Mouse (Mus musculus) forebrain, postnatal 0 days (tissue): ENCODE measurements around the gene Olfr613. TPM values are rescaled to one million over a fixed set of nuclear protein-coding genes. Genes with fewer than 3 reads are reported as not detected.

Experiments
- ATAC-seq: fragments of 200-750 bp; cut with Nextera tagmentation; 2 replicates; pipeline ENCODE4 v1.8.0; 2017; ENCODE audit warnings: mild to moderate bottlenecking, moderate library complexity
- DNase-seq: peaks from one replicate; pipeline ENCODE4 v3.0.0-alpha.2; 2015
- H3K27ac ChIP-seq: fragments of 300-500 bp; sonication (generic); 2 replicates; pipeline ENCODE4 v1.5.1; 2014; ENCODE audit warnings: low read depth, mild to moderate bottlenecking, antibody characterized with exemption, low read length, moderate library complexity, mixed read lengths
- H3K27me3 ChIP-seq: fragments of 300-500 bp; sonication (generic); 2 replicates; pipeline ENCODE4 v1.6.1; 2014; ENCODE audit warnings: mild to moderate bottlenecking, low read length, mixed read lengths; ENCODE audit not compliant: insufficient read depth
- H3K36me3 ChIP-seq: fragments of 300-500 bp; sonication (generic); 2 replicates; pipeline ENCODE4 v1.6.1; 2014; ENCODE audit warnings: mild to moderate bottlenecking, moderate library complexity; ENCODE audit not compliant: insufficient read depth
- H3K4me1 ChIP-seq: fragments of 300-500 bp; sonication (generic); 2 replicates; pipeline ENCODE4 v1.6.1; 2014; ENCODE audit warnings: antibody characterized with exemption; ENCODE audit not compliant: insufficient read depth
- H3K4me2 ChIP-seq: fragments of 300-500 bp; sonication (generic); 2 replicates; pipeline ENCODE4 v1.6.1; 2014; ENCODE audit warnings: low read depth, mild to moderate bottlenecking, moderate library complexity
- H3K4me3 ChIP-seq: fragments of 300-500 bp; sonication (generic); 2 replicates; pipeline ENCODE4 v1.5.1; 2014; ENCODE audit warnings: low read depth, low read length, mixed read lengths
- H3K9ac ChIP-seq: fragments of 300-500 bp; sonication (generic); 2 replicates; pipeline ENCODE4 v1.6.1; 2014; ENCODE audit warnings: mild to moderate bottlenecking
- H3K9me3 ChIP-seq: fragments of 300-500 bp; sonication (generic); 2 replicates; pipeline ENCODE4 v1.6.1; 2016; ENCODE audit warnings: low read length
- CTCF ChIP-seq: sonication (generic); IDR thresholded peaks from 2 replicates; pipeline ENCODE4 v1.5.1; 2016; ENCODE audit warnings: antibody characterized with exemption, control low read depth, low read depth
- WGBS: fragments of 180-500 bp; shearing (Covaris S2); extraction: QIAGEN DNeasy Blood & Tissue Kit; methylation state at CpG from one replicate; pipeline ENCODE4 v1.1.7; 2014; 5-methylcytosine and 5-hydroxymethylcytosine counted together
- microRNA-seq, 2 experiments: library from miRNA; unstranded; fragments of <30 nt; microRNA quantifications; one replicate each; pipeline ENCODE4; 2016
- polyA plus RNA-seq: library from polyadenylated mRNA; unstranded; fragments of >200 nt; fragmentation: Nextera tagmentation; extraction: Ambion mirVana; gene quantifications from 2 replicates; pipeline ENCODE4 v1.2.1, GENCODE M21; 2015
- total RNA-seq: library from RNA; depleted of rRNA; stranded (reverse); fragments of >200 nt; gene quantifications from 2 replicates; pipeline ENCODE4 v1.2.3, GENCODE M21; 2014; rRNA removed

Olfr613 gene
- total and polyA plus RNA-seq, 2 experiments from 2014 or later: not detected

DNA sequence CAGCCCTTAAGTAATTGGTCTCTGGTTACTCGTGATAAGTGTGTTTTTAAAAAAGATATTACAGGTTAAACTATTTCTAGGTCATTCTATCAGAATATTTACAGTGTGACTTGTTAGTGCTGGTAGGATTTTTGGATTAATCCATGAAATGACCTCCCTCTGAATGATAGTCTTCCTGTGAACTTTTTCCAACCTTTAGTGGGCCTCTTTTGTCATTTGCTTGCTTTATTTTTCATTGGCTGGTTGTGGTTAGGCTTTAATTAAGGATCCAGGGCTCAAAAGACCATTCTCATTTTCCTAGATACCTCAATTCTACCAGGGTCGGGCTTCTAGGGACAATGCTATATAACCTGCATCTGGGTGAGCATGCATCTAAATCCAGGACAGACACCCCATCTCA lies 41.9 kb downstream of the Olfr613 start, which contains the start of gene Olfr618:
TSS of gene Olfr618 (plus strand) at position 301 of the 400 bp plus-strand sequence.
- Histone ChIP-seq H3K36me3 (no peaks in the 10 kb centered on the region), H3K27me3 (no peaks in the 10 kb centered on the region), H3K27ac (no peak within 1 kb of the TSS), H3K4me3 (no peak within 1 kb of the TSS), H3K9ac (no peak within 1 kb of the TSS), H3K4me2 (no peak within 1 kb of the TSS), H3K4me1 (no peaks in the 10 kb centered on the region), H3K9me3 (no peaks in the 10 kb centered on the region)
- ATAC-seq: no peak
- WGBS: 48% methylated on average over 2 of the region's 2 CpGs
- no peak for TF ChIP-seq CTCF
- no peak for DNase-seq

DNA sequence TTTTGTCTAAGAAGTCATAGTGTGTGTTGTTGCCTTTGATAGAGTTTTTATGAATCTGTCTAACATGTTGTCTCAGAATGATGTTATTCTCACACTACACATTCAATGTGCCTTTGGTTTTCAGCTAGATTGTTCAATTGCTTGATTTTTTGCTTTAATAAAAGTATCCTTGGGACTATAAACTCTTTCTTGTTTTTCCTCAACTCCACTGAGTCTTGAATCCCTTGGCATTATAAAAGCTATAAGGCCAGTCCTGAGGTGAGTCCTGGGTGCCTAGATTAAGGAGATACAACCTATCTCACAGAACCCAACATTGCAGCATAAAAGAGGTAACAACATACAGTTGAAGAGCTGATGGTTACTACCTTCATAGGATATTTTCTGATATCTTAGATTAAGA lies 52.4 kb downstream of the Olfr613 start, which contains the start of gene Olfr619:
TSS of gene Olfr619 (plus strand) at position 301 of the 400 bp plus-strand sequence.
- Histone ChIP-seq H3K9ac (no peak within 1 kb of the TSS), H3K9me3 (no peaks in the 10 kb centered on the region), H3K4me3 (no peak within 1 kb of the TSS), H3K36me3 (no peaks in the 10 kb centered on the region), H3K27me3 (no peaks in the 10 kb centered on the region), H3K4me1 (no peaks in the 10 kb centered on the region), H3K27ac (no peak within 1 kb of the TSS), H3K4me2 (no peak within 1 kb of the TSS)
- ATAC-seq (no peak), DNase-seq (no peak)
- TF ChIP-seq CTCF: no peak

Small RNAs within 50 kb of the gene (microRNA-seq; reads per million reads assigned to microRNA genes)
- gene Gm26506: 0 reads per million in 2 experiments

Other genes with a start within 250 kb of the Olfr613 start
Only the 30 nearest of the 33 such genes appear.
- gene Olfr598, start 224.5 kb upstream of the Olfr613 start, total RNA-seq: not detected in 2 replicates
- not detected in 2 replicates for gene Olfr598, start 224.5 kb upstream of the Olfr613 start, polyA plus RNA-seq
- not detected in 2 replicates for gene Olfr599, start 212.2 kb upstream of the Olfr613 start, total RNA-seq
- gene Olfr599, start 212.2 kb upstream of the Olfr613 start, polyA plus RNA-seq: not detected in 2 replicates
- gene Olfr600, start 198.4 kb upstream of the Olfr613 start, total RNA-seq: not detected in 2 replicates
- not detected in 2 replicates for gene Olfr600, start 198.4 kb upstream of the Olfr613 start, polyA plus RNA-seq
- gene Olfr601, start 185.4 kb upstream of the Olfr613 start, total RNA-seq: not detected in 2 replicates
- gene Olfr601, start 185.4 kb upstream of the Olfr613 start, polyA plus RNA-seq: not detected in 2 replicates
- not detected in 2 replicates for gene Olfr603, start 161.9 kb upstream of the Olfr613 start, total RNA-seq
- gene Olfr603, start 161.9 kb upstream of the Olfr613 start, polyA plus RNA-seq: not detected in 2 replicates
- gene Usp17lc, start 133.0 kb upstream of the Olfr613 start, total RNA-seq: not detected in 2 replicates
- not detected in 2 replicates for gene Usp17lc, start 133.0 kb upstream of the Olfr613 start, polyA plus RNA-seq
- gene Olfr605, start 102.6 kb upstream of the Olfr613 start, total RNA-seq: not detected in 2 replicates
- not detected in 2 replicates for gene Olfr605, start 102.6 kb upstream of the Olfr613 start, polyA plus RNA-seq
- not detected in 2 replicates for gene Olfr606, start 99.0 kb upstream of the Olfr613 start, total RNA-seq
- not detected in 2 replicates for gene Olfr606, start 99.0 kb upstream of the Olfr613 start, polyA plus RNA-seq
- not detected in 2 replicates for gene Olfr607, start 83.9 kb upstream of the Olfr613 start, total RNA-seq
- gene Olfr607, start 83.9 kb upstream of the Olfr613 start, polyA plus RNA-seq: not detected in 2 replicates
- gene Olfr608, start 78.2 kb upstream of the Olfr613 start, total RNA-seq: not detected in 2 replicates
- gene Olfr608, start 78.2 kb upstream of the Olfr613 start, polyA plus RNA-seq: not detected in 2 replicates
- gene Olfr609, start 50.0 kb upstream of the Olfr613 start, total RNA-seq: not detected in 2 replicates
- gene Olfr609, start 50.0 kb upstream of the Olfr613 start, polyA plus RNA-seq: not detected in 2 replicates
- gene Olfr610, start 36.0 kb upstream of the Olfr613 start, total RNA-seq: not detected in 2 replicates
- gene Olfr610, start 36.0 kb upstream of the Olfr613 start, polyA plus RNA-seq: not detected in 2 replicates
- gene Olfr611, start 27.2 kb upstream of the Olfr613 start, total RNA-seq: not detected in 2 replicates
- not detected in 2 replicates for gene Olfr611, start 27.2 kb upstream of the Olfr613 start, polyA plus RNA-seq
- gene Olfr612, start 5.4 kb upstream of the Olfr613 start, total RNA-seq: not detected in 2 replicates
- not detected in 2 replicates for gene Olfr612, start 5.4 kb upstream of the Olfr613 start, polyA plus RNA-seq
- not detected in 2 replicates for gene Olfr615, start 8.0 kb downstream of the Olfr613 start, total RNA-seq
- not detected in 2 replicates for gene Olfr615, start 8.0 kb downstream of the Olfr613 start, polyA plus RNA-seq
- not detected in 2 replicates for gene Olfr616, start 21.1 kb downstream of the Olfr613 start, total RNA-seq
- gene Olfr616, start 21.1 kb downstream of the Olfr613 start, polyA plus RNA-seq: not detected in 2 replicates
- not detected in 2 replicates for gene Olfr617, start 25.0 kb downstream of the Olfr613 start, total RNA-seq
- gene Olfr617, start 25.0 kb downstream of the Olfr613 start, polyA plus RNA-seq: not detected in 2 replicates
- gene Olfr618, start 42.0 kb downstream of the Olfr613 start, total RNA-seq: not detected in 2 replicates
- not detected in 2 replicates for gene Olfr618, start 42.0 kb downstream of the Olfr613 start, polyA plus RNA-seq
- gene Olfr619, start 52.5 kb downstream of the Olfr613 start, total RNA-seq: not detected in 2 replicates
- gene Olfr619, start 52.5 kb downstream of the Olfr613 start, polyA plus RNA-seq: not detected in 2 replicates
- gene Olfr620, start 64.5 kb downstream of the Olfr613 start, total RNA-seq: not detected in 2 replicates
- gene Olfr620, start 64.5 kb downstream of the Olfr613 start, polyA plus RNA-seq: not detected in 2 replicates
- gene Olfr622, start 94.6 kb downstream of the Olfr613 start, total RNA-seq: not detected in 2 replicates
- gene Olfr622, start 94.6 kb downstream of the Olfr613 start, polyA plus RNA-seq: not detected in 2 replicates
- not detected in 2 replicates for gene Olfr623, start 115.6 kb downstream of the Olfr613 start, total RNA-seq
- not detected in 2 replicates for gene Olfr623, start 115.6 kb downstream of the Olfr613 start, polyA plus RNA-seq
- not detected in 2 replicates for gene Olfr624, start 123.1 kb downstream of the Olfr613 start, total RNA-seq
- not detected in 2 replicates for gene Olfr624, start 123.1 kb downstream of the Olfr613 start, polyA plus RNA-seq
- gene Olfr625-ps1, start 134.6 kb downstream of the Olfr613 start, total RNA-seq: not detected in 2 replicates
- not detected in 2 replicates for gene Olfr625-ps1, start 134.6 kb downstream of the Olfr613 start, polyA plus RNA-seq
- not detected in 2 replicates for gene Olfr243, start 166.6 kb downstream of the Olfr613 start, total RNA-seq
- not detected in 2 replicates for gene Olfr243, start 166.6 kb downstream of the Olfr613 start, polyA plus RNA-seq
- not detected in 2 replicates for gene Olfr628, start 182.3 kb downstream of the Olfr613 start, total RNA-seq
- not detected in 2 replicates for gene Olfr628, start 182.3 kb downstream of the Olfr613 start, polyA plus RNA-seq
- gene Olfr629, start 196.9 kb downstream of the Olfr613 start, total RNA-seq: not detected in 2 replicates
- gene Olfr629, start 196.9 kb downstream of the Olfr613 start, polyA plus RNA-seq: not detected in 2 replicates
- gene Olfr630, start 209.3 kb downstream of the Olfr613 start, total RNA-seq: not detected in 2 replicates
- not detected in 2 replicates for gene Olfr630, start 209.3 kb downstream of the Olfr613 start, polyA plus RNA-seq
- gene Olfr69, start 223.5 kb downstream of the Olfr613 start, total RNA-seq: not detected in 2 replicates
- not detected in 2 replicates for gene Olfr69, start 223.5 kb downstream of the Olfr613 start, polyA plus RNA-seq
- not detected in 2 replicates for gene Olfr68, start 231.6 kb downstream of the Olfr613 start, total RNA-seq
- gene Olfr68, start 231.6 kb downstream of the Olfr613 start, polyA plus RNA-seq: not detected in 2 replicates